Mouse (Mus musculus) ES-Bruce4 (cell line): ENCODE data around the gene Ntn1.

Experiments
- CTCF ChIP-seq: IDR thresholded peaks from one replicate; pipeline ENCODE4 v1.8.1; 2011; ENCODE audit warnings: low read depth, low read length
- EP300 ChIP-seq: IDR thresholded peaks from 2 replicates; pipeline ENCODE4 v1.6.1; 2011; ENCODE audit warnings: low read depth, low read length; ENCODE audit not compliant: insufficient read depth
- POLR2A ChIP-seq: IDR thresholded peaks from one replicate; pipeline ENCODE4 v1.8.1; 2011; ENCODE audit warnings: low read length; ENCODE audit not compliant: insufficient read depth

GRCm38 (mm10) chr11:68381833-68382232 lies 18.8 kb downstream of the Ntn1 start:
- TF ChIP-seq CTCF (no peak), POLR2A (no peak), EP300 (no peak)
